Mouse (Mus musculus): ENCODE data around the gene Gm42957. TPM values are rescaled to one million over a fixed set of nuclear protein-coding genes. Genes with fewer than 3 reads are reported as not detected.

Gene Gm42957
- polyA plus RNA-seq, 1 experiment from 2014 or later = not detected

- no peak overlapping the region for H3K4me3 ChIP-seq (ENCODE audit: low read depth, low read length)
- H3K9ac ChIP-seq (replicated peaks; ENCODE audit: low read depth) = no peak overlapping the region
- WGBS = 56% methylated on average over 19 of the region's 19 CpGs
- no peak for ATAC-seq
- no peak for DNase-seq (ENCODE audit: low spot score)
- H3K27ac ChIP-seq (ENCODE audit: low read length) = no peak overlapping the region
- TF ChIP-seq EP300 (IDR thresholded peaks at IDR 0.05) = no peak
- peaks cover 11% of the 10 kb centered on the region for H3K36me3 ChIP-seq (ENCODE audit: insufficient read depth, low read length)
- H3K9me3 ChIP-seq (ENCODE audit: low read length) = no peaks in the 10 kb centered on the region
- no peaks in the 10 kb centered on the region for H3K27me3 ChIP-seq (replicated peaks; ENCODE audit: insufficient read depth, low read length)
- H3K4me2 ChIP-seq (replicated peaks; ENCODE audit: low read depth, low read length) = no peak overlapping the region
- peaks cover 4% of the 10 kb centered on the region; the same call in 1 of the 2 replicates for H3K4me1 ChIP-seq (ENCODE audit: insufficient read depth, low read depth, low read length)
These were observed 63.9 kb downstream of the Gm42957 start for GRCm38 (mm10) chr3:96698993-96699690.

- TF ChIP-seq CTCF (IDR thresholded peaks at IDR 0.05) = peak; percentile 65
- TF ChIP-seq EP300 (IDR thresholded peaks at IDR 0.05) = no peak
- 51% methylated on average over 7 of the region's 7 CpGs for WGBS
- H3K9me3 ChIP-seq (ENCODE audit: low read length) = no peaks in the 10 kb centered on the region
- no peak overlapping the region for H3K27ac ChIP-seq (ENCODE audit: low read length)
- peaks cover 4% of the 10 kb centered on the region; the same call in 1 of the 2 replicates for H3K4me1 ChIP-seq (ENCODE audit: insufficient read depth, low read depth, low read length)
- H3K27me3 ChIP-seq (replicated peaks; ENCODE audit: insufficient read depth, low read length) = no peaks in the 10 kb centered on the region
- ATAC-seq (no peak), DNase-seq (ENCODE audit: low spot score) (peak; percentile 65)
- peaks cover 22% of the 10 kb centered on the region for H3K36me3 ChIP-seq (ENCODE audit: insufficient read depth, low read length)
- H3K4me2 ChIP-seq (replicated peaks; ENCODE audit: low read depth, low read length) = no peak overlapping the region
- no peak overlapping the region for H3K4me3 ChIP-seq (ENCODE audit: low read depth, low read length)
- H3K9ac ChIP-seq (replicated peaks; ENCODE audit: low read depth) = no peak overlapping the region
These were observed 65.1 kb downstream of the Gm42957 start for GRCm38 (mm10) chr3:96700376-96700775.

GRCm38 (mm10) chr3:96701003-96701402 is 65.7 kb downstream of the Gm42957 start:
- peaks cover 23% of the 10 kb centered on the region for H3K36me3 ChIP-seq (ENCODE audit: insufficient read depth, low read length)
- no peak overlapping the region for H3K4me2 ChIP-seq (replicated peaks; ENCODE audit: low read depth, low read length)
- WGBS = 87% methylated on average over 4 of the region's 4 CpGs

More at GRCm38 (mm10) chr3:96701003-96701402, 65.7 kb downstream of the Gm42957 start:
- TF ChIP-seq EP300 (IDR thresholded peaks at IDR 0.05) (no peak), CTCF (IDR thresholded peaks at IDR 0.05) (no peak)
- Histone ChIP-seq H3K4me3 (ENCODE audit: low read depth, low read length) (no peak overlapping the region), H3K27me3 (replicated peaks; ENCODE audit: insufficient read depth, low read length) (no peaks in the 10 kb centered on the region), H3K4me1 (ENCODE audit: insufficient read depth, low read depth, low read length) (peaks cover under 1% of the 10 kb centered on the region; the same call in 1 of the 2 replicates), H3K27ac (ENCODE audit: low read length) (no peak overlapping the region), H3K9ac (replicated peaks; ENCODE audit: low read depth) (no peak overlapping the region), H3K9me3 (ENCODE audit: low read length) (no peaks in the 10 kb centered on the region)
- DNase-seq (ENCODE audit: low spot score) (no peak), ATAC-seq (no peak)

Other genes with a start within 250 kb of the Gm42957 start
- gene BC107364, start 183.2 kb upstream of the Gm42957 start, polyA plus RNA-seq (2015; fragmentation: Nextera tagmentation; extraction: Ambion mirVana) = 0.12 and 0.19 TPM in 2 replicates
- gene Hfe2, start 110.3 kb upstream of the Gm42957 start, polyA plus RNA-seq (2015; fragmentation: Nextera tagmentation; extraction: Ambion mirVana) = 0.27 and 0.35 TPM in 2 replicates
- 468 and 502 TPM in 2 replicates for gene Txnip, start 77.5 kb upstream of the Gm42957 start, polyA plus RNA-seq (2015; fragmentation: Nextera tagmentation; extraction: Ambion mirVana)
- 0.73 and 0.78 TPM in 2 replicates for gene Gm16253, start 58.5 kb upstream of the Gm42957 start, polyA plus RNA-seq (2015; fragmentation: Nextera tagmentation; extraction: Ambion mirVana)
- gene Polr3gl, start 41.3 kb upstream of the Gm42957 start, polyA plus RNA-seq (2015; fragmentation: Nextera tagmentation; extraction: Ambion mirVana) = 36.7 and 43.2 TPM in 2 replicates
- gene Ankrd34a, start 38.8 kb upstream of the Gm42957 start, polyA plus RNA-seq (2015; fragmentation: Nextera tagmentation; extraction: Ambion mirVana) = 0.18 and 0.37 TPM in 2 replicates
- gene Lix1l, start 34.3 kb upstream of the Gm42957 start, polyA plus RNA-seq (2015; fragmentation: Nextera tagmentation; extraction: Ambion mirVana) = 5.4 TPM in 2 replicates
- 90.3 and 91.4 TPM in 2 replicates for gene Rbm8a, start 5.5 kb upstream of the Gm42957 start, polyA plus RNA-seq (2015; fragmentation: Nextera tagmentation; extraction: Ambion mirVana)
- 49.8 and 56.6 TPM in 2 replicates for gene Pex11b, start 98 bp upstream of the Gm42957 start, polyA plus RNA-seq (2015; fragmentation: Nextera tagmentation; extraction: Ambion mirVana)
- 0.31 TPM in 2 replicates for gene Itga10, start 10.1 kb downstream of the Gm42957 start, polyA plus RNA-seq (2015; fragmentation: Nextera tagmentation; extraction: Ambion mirVana)
- gene Ankrd35, start 34.7 kb downstream of the Gm42957 start, polyA plus RNA-seq (2015; fragmentation: Nextera tagmentation; extraction: Ambion mirVana) = 0.42 and 0.44 TPM in 2 replicates
- 26.9 and 31.1 TPM in 2 replicates for gene Pias3, start 60.9 kb downstream of the Gm42957 start, polyA plus RNA-seq (2015; fragmentation: Nextera tagmentation; extraction: Ambion mirVana)
- 5.3 and 5.8 TPM in 2 replicates for gene Nudt17, start 73.1 kb downstream of the Gm42957 start, polyA plus RNA-seq (2015; fragmentation: Nextera tagmentation; extraction: Ambion mirVana)
- gene Polr3c, start 92.2 kb downstream of the Gm42957 start, polyA plus RNA-seq (2015; fragmentation: Nextera tagmentation; extraction: Ambion mirVana) = 17.9 and 19.2 TPM in 2 replicates
- 42.8 and 43.3 TPM in 2 replicates for gene Rnf115, start 92.2 kb downstream of the Gm42957 start, polyA plus RNA-seq (2015; fragmentation: Nextera tagmentation; extraction: Ambion mirVana)
- gene Pdzk1, start 193.8 kb downstream of the Gm42957 start, polyA plus RNA-seq (2015; fragmentation: Nextera tagmentation; extraction: Ambion mirVana) = 0.06 and 0.17 TPM in 2 replicates
- gene Cd160, start 193.9 kb downstream of the Gm42957 start, polyA plus RNA-seq (2015; fragmentation: Nextera tagmentation; extraction: Ambion mirVana) = 0.39 and 0.42 TPM in 2 replicates